Mouse (Mus musculus) hindbrain, embryonic 11.5 days (tissue): ENCODE results near the gene Adamts16. TPM values are rescaled to one million over a fixed set of nuclear protein-coding genes. Genes with fewer than 3 reads are reported as not detected.
"Not testable (repeated sequence)": the region's sequence is repeated elsewhere in the genome, so short reads cannot be mapped to it uniquely, and the experiment has no call there.

Source experiments
- ATAC-seq: fragments of 200-750 bp; cut with Nextera tagmentation; 2 replicates; pipeline ENCODE4 v1.8.0; 2017; ENCODE audit warnings: mild to moderate bottlenecking, moderate TSS enrichment, moderate library complexity; ENCODE audit not compliant: low FRiP score
- DNase-seq: peaks from one replicate; pipeline ENCODE4 v3.0.0-alpha.2; 2015; ENCODE audit warnings: low spot score
- H3K27ac ChIP-seq: fragments of 300-500 bp; sonication (generic); 2 replicates; pipeline ENCODE4 v1.5.1; 2014; ENCODE audit warnings: mild to moderate bottlenecking, low read depth, low read length
- H3K27me3 ChIP-seq: fragments of 300-500 bp; sonication (generic); 2 replicates; pipeline ENCODE4 v1.6.1; 2014; ENCODE audit warnings: mild to moderate bottlenecking, low read length, moderate library complexity, mixed read lengths; ENCODE audit not compliant: control insufficient read depth, insufficient read depth
- H3K36me3 ChIP-seq: fragments of 300-500 bp; sonication (generic); 2 replicates; pipeline ENCODE4 v1.6.1; 2014; ENCODE audit warnings: mild to moderate bottlenecking, low read length, moderate library complexity, mixed read lengths; ENCODE audit not compliant: control insufficient read depth, insufficient read depth
- H3K4me1 ChIP-seq: fragments of 300-500 bp; sonication (generic); replicated peaks from 2 replicates; pipeline ENCODE4 v1.6.1; 2014; ENCODE audit warnings: low read length, mixed read lengths; ENCODE audit not compliant: control insufficient read depth, insufficient read depth
- H3K4me2 ChIP-seq: fragments of 300-500 bp; sonication (generic); replicated peaks from 2 replicates; pipeline ENCODE4 v1.6.1; 2014; ENCODE audit warnings: mild to moderate bottlenecking, low read depth, low read length
- H3K4me3 ChIP-seq: fragments of 300-500 bp; sonication (generic); 2 replicates; pipeline ENCODE4 v1.5.1; 2014; ENCODE audit warnings: low read depth, low read length
- H3K9ac ChIP-seq: fragments of 300-500 bp; sonication (generic); 2 replicates; pipeline ENCODE4 v1.6.1; 2014; ENCODE audit warnings: low read depth, low read length
- H3K9me3 ChIP-seq: fragments of 300-500 bp; sonication (generic); 2 replicates; pipeline ENCODE4 v1.6.1; 2016; ENCODE audit warnings: low read length; ENCODE audit not compliant: control insufficient read depth
- WGBS: fragments of 180-500 bp; shearing (Covaris S2); extraction: QIAGEN DNeasy Blood & Tissue Kit; methylation state at CpG from one replicate; pipeline ENCODE4 v1.1.7; 2014; 5-methylcytosine and 5-hydroxymethylcytosine counted together
- polyA plus RNA-seq: library from polyadenylated mRNA; unstranded; fragments of >200 nt; fragmentation: Nextera tagmentation; extraction: Ambion mirVana; gene quantifications from 2 replicates; pipeline ENCODE4 v1.2.1, GENCODE M21; 2014

Adamts16 gene
- polyA plus RNA-seq, 1 experiment from 2014 or later: 1.1 TPM

DNA sequence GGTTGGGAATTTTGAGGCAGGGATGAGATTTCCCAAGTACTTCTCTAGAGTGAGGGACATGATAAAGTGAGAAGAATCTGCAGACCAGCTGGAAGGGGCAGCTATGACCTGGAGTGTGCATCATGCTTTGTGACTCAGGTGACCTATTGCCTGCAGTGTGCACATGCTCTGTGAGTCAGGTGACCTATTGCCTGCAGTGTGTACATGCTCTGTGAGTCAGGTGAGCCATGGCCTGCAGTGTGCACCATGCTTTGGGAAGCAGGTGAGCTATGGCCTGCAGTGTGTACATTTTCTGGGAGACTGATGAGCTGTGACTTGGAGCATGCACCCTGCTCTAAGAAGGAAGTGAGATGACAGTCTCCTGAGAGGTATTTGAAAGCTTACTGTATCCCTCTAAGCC lies 33.1 kb upstream of the Adamts16 start:
- H3K4me2 ChIP-seq: no peak overlapping the region
- H3K4me3 ChIP-seq: no peak overlapping the region
- DNase-seq (no peak), ATAC-seq (no peak)
- no peaks in the 10 kb centered on the region for H3K36me3 ChIP-seq
- no peaks in the 10 kb centered on the region for H3K4me1 ChIP-seq
- no peak overlapping the region for H3K9ac ChIP-seq
- no peak overlapping the region for H3K27ac ChIP-seq
- no peaks in the 10 kb centered on the region for H3K27me3 ChIP-seq
- no peaks in the 10 kb centered on the region for H3K9me3 ChIP-seq

GRCm38 (mm10) chr13:70873851-70874250 lies 32.2 kb upstream of the Adamts16 start:
- ATAC-seq, DNase-seq, H3K9me3 ChIP-seq, H3K4me2 ChIP-seq, H3K4me3 ChIP-seq, H3K9ac ChIP-seq, H3K36me3 ChIP-seq, H3K27ac ChIP-seq, H3K27me3 ChIP-seq, H3K4me1 ChIP-seq: not testable (repeated sequence)
- WGBS: 79% methylated on average over 13 of the region's 13 CpGs

GRCm38 (mm10) chr13:70871049-70871448 lies 29.4 kb upstream of the Adamts16 start:
- Histone ChIP-seq H3K36me3 (no peaks in the 10 kb centered on the region), H3K4me3 (no peak overlapping the region), H3K9me3 (no peaks in the 10 kb centered on the region), H3K9ac (no peak overlapping the region), H3K4me1 (no peaks in the 10 kb centered on the region), H3K27ac (no peak overlapping the region), H3K27me3 (no peaks in the 10 kb centered on the region), H3K4me2 (no peak overlapping the region)
- WGBS: 84% methylated on average over 3 of the region's 3 CpGs
- ATAC-seq (no peak), DNase-seq (no peak)

DNA sequence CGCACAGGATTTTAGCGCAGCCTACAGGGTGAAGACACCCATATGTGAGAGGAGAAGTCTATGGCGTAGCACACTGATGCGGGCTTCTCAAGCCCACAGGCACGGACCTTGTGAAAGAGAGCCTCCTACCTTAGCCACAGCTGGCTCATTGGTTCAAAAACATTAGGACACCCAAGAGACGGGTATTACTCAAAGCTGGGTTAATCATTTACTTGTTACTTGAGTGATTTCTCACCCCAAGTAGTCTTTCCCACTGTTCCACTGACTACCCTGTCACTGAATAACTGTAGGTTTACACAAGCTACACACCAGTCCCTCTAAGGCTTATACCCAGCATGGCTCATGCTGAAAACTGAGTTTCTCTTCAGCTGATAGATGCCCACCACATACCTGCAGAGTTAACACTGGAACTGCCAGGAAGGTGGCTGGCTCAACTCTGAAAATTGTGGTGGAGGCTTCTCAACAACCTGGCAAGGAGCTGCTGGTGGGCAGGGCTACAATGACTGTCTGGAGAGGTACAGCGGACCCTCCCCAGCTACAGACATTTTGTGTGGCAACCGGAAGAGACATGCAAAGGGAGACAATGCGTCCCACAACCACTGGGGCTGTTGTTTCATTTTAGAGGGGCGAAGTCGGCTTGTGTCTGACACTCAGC lies 25.5 kb upstream of the Adamts16 start:
- Histone ChIP-seq H3K4me2 (no peak overlapping the region), H3K4me3 (no peak overlapping the region), H3K9ac (no peak overlapping the region), H3K4me1 (no peaks in the 10 kb centered on the region), H3K9me3 (no peaks in the 10 kb centered on the region), H3K27ac (no peak overlapping the region), H3K27me3 (no peaks in the 10 kb centered on the region), H3K36me3 (no peaks in the 10 kb centered on the region)
- WGBS: 91% methylated on average over 11 of the region's 11 CpGs
- DNase-seq: no peak
- ATAC-seq: no peak

- 86% methylated on average over 5 of the region's 5 CpGs for WGBS
- H3K36me3 ChIP-seq: no peaks in the 10 kb centered on the region
Measured at GRCm38 (mm10) chr13:70865867-70866266, 24.3 kb upstream of the Adamts16 start.

GRCm38 (mm10) chr13:70862162-70862908 lies 20.7 kb upstream of the Adamts16 start:
- H3K27me3 ChIP-seq: no peaks in the 10 kb centered on the region
- H3K4me3 ChIP-seq: no peak overlapping the region
- DNase-seq: no peak
- no peaks in the 10 kb centered on the region for H3K9me3 ChIP-seq
- no peaks in the 10 kb centered on the region for H3K4me1 ChIP-seq
- H3K36me3 ChIP-seq: no peaks in the 10 kb centered on the region
- WGBS: 53% methylated on average over 6 of the region's 8 CpGs
- no peak overlapping the region for H3K27ac ChIP-seq
- ATAC-seq: no peak
- H3K4me2 ChIP-seq: no peak overlapping the region
- H3K9ac ChIP-seq: no peak overlapping the region

More at GRCm38 (mm10) chr13:70865867-70866266, 24.3 kb upstream of the Adamts16 start:
- no peaks in the 10 kb centered on the region for H3K9me3 ChIP-seq
- ATAC-seq: no peak
- H3K27me3 ChIP-seq: no peaks in the 10 kb centered on the region
- DNase-seq: no peak
- H3K4me3 ChIP-seq: no peak overlapping the region
- no peak overlapping the region for H3K27ac ChIP-seq
- H3K9ac ChIP-seq: no peak overlapping the region
- no peaks in the 10 kb centered on the region for H3K4me1 ChIP-seq
- no peak overlapping the region for H3K4me2 ChIP-seq

DNA sequence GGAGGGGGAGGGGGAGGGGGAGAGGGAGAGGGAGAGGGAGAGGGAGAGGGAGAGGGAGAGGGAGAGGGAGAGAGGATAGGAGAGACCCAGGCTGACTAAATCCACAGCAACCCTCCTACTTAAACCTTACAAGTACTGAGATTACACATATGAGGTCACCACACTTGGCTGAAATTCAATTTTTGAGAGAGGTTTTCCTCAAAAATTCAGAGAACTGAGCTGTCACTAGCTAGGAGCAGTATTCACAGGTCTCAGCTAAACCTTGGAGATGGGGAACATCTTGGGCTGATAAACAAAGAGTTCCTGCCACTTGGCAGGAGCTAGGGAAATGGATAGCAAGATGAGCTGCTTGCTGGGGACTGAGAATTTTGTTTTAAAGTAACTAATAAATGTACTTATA lies 12.0 kb upstream of the Adamts16 start:
- Histone ChIP-seq H3K9me3 (no peaks in the 10 kb centered on the region), H3K27me3 (no peaks in the 10 kb centered on the region), H3K4me1 (no peaks in the 10 kb centered on the region), H3K27ac (no peak overlapping the region), H3K4me3 (no peak overlapping the region), H3K36me3 (no peaks in the 10 kb centered on the region), H3K4me2 (no peak overlapping the region), H3K9ac (no peak overlapping the region)
- DNase-seq (no peak), ATAC-seq (no peak)

DNA sequence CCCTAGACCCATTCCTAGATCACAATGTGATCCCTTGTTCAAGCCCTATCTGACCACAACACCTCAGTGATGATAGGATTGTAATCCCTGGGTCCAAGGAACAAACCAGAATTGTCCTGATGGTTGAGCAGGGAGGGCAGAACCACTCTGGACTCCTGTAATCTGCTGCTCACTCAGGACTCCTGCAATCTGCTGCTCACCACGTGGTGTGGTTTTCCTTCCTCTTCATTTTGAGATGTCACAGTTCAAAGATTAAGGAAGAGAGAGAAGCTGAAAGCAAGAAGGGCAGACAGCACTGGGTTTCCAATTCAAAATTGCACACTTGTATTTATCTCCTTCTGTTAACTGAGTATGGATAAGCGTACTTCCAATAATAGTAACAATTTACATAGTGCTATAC lies 5.3 kb upstream of the Adamts16 start:
- WGBS: 66% methylated on average over 2 of the region's 2 CpGs
- no peaks in the 10 kb centered on the region for H3K36me3 ChIP-seq
- no peak for ATAC-seq

DNA sequence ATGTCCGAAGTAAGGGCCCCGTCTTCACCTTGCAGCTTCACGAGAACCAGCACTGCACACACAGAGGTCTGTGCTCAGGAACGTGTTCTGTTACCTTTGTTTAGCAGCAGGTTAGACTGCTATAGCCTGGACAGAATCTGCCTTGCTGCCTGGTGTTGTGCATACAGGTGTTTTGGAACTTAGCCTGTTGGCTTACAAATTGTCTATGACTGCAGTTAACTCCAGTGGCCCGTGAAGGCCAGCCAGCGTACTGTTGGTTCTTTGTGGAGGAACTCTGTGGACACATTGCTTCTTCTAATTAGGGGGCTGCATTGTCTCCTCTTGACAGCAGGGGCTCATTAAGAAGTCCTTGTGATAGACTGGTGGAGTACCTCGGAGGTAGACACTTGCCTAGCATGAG lies 3.9 kb upstream of the Adamts16 start:
- Histone ChIP-seq H3K4me1 (0 out of 2 replicates have a peak, but pooled peaks cover 2% of the 10 kb centered on the region), H3K4me3 (no peak overlapping the region), H3K9ac (no peak overlapping the region), H3K27ac (no peak overlapping the region), H3K9me3 (no peaks in the 10 kb centered on the region), H3K27me3 (peaks cover 13% of the 10 kb centered on the region; the same call in 1 of the 2 replicates), H3K4me2 (no peak overlapping the region), H3K36me3 (no peaks in the 10 kb centered on the region)
- WGBS: 83% methylated on average over 7 of the region's 7 CpGs
- no peak for DNase-seq
- no peak for ATAC-seq

More for the DNA sequence above, 5.3 kb upstream of the Adamts16 start:
- Histone ChIP-seq H3K4me2 (no peak overlapping the region), H3K9me3 (no peaks in the 10 kb centered on the region), H3K4me3 (no peak overlapping the region), H3K27me3 (peaks cover 7% of the 10 kb centered on the region; the same call in 1 of the 2 replicates), H3K4me1 (0 out of 2 replicates have a peak, but pooled peaks cover under 1% of the 10 kb centered on the region), H3K27ac (no peak overlapping the region), H3K9ac (no peak overlapping the region)
- no peak for DNase-seq
